Mouse (Mus musculus): ENCODE results near the gene Ift52. TPM values are rescaled to one million over a fixed set of nuclear protein-coding genes. Genes with fewer than 3 reads are reported as not detected.

The Ift52 gene
- polyA plus RNA-seq, 1 experiment = 69.4 TPM

- no peaks in the 10 kb centered on the region for H3K36me3 ChIP-seq (ENCODE audit: control insufficient read depth, insufficient read depth, low read length, poor library complexity, severe bottlenecking)
- H3K27ac ChIP-seq (ENCODE audit: insufficient read depth, low read length) = no peak within 1 kb of the TSS
- no peaks in the 10 kb centered on the region for H3K9me3 ChIP-seq (replicated peaks; ENCODE audit: control insufficient read depth, insufficient read depth, low read length, poor library complexity, severe bottlenecking)
- no peaks in the 10 kb centered on the region for H3K27me3 ChIP-seq (ENCODE audit: control insufficient read depth, insufficient read depth, low read length, poor library complexity, severe bottlenecking)
- H3K4me1 ChIP-seq (ENCODE audit: control insufficient read depth, insufficient read depth, low read length) = no peaks in the 10 kb centered on the region
- H3K4me3 ChIP-seq (ENCODE audit: low read depth, low read length) = no peak within 1 kb of the TSS
- no peak within 1 kb of the TSS for H3K9ac ChIP-seq (ENCODE audit: low read depth, poor library complexity, severe bottlenecking)
- TF ChIP-seq EP300 (IDR thresholded peaks at IDR 0.05; ENCODE audit: insufficient read depth, low read depth, low read length) (no peak), POLR2A (IDR thresholded peaks at IDR 0.05; ENCODE audit: insufficient read depth, low read length) (no peak), CTCF (IDR thresholded peaks at IDR 0.05; ENCODE audit: low read depth, low read length) (no peak)
Observed at GRCm38 (mm10) chr2:162987218-162987617, 29.9 kb upstream of the Ift52 start, which contains the start of gene Sgk2. Sgk2 (plus strand) TSS chr2:162987330.

GRCm38 (mm10) chr2:162988235-162988634, 28.9 kb upstream of the Ift52 start:
- no peaks in the 10 kb centered on the region for H3K27me3 ChIP-seq (ENCODE audit: control insufficient read depth, insufficient read depth, low read length, poor library complexity, severe bottlenecking)
- TF ChIP-seq EP300 (IDR thresholded peaks at IDR 0.05; ENCODE audit: insufficient read depth, low read depth, low read length) (no peak), CTCF (IDR thresholded peaks at IDR 0.05; ENCODE audit: low read depth, low read length) (no peak), POLR2A (IDR thresholded peaks at IDR 0.05; ENCODE audit: insufficient read depth, low read length) (no peak)
- H3K27ac ChIP-seq (ENCODE audit: insufficient read depth, low read length) = no peak overlapping the region
- no peaks in the 10 kb centered on the region for H3K36me3 ChIP-seq (ENCODE audit: control insufficient read depth, insufficient read depth, low read length, poor library complexity, severe bottlenecking)
- H3K9ac ChIP-seq (ENCODE audit: low read depth, poor library complexity, severe bottlenecking) = no peak overlapping the region
- no peak overlapping the region for H3K4me3 ChIP-seq (ENCODE audit: low read depth, low read length)
- H3K9me3 ChIP-seq (replicated peaks; ENCODE audit: control insufficient read depth, insufficient read depth, low read length, poor library complexity, severe bottlenecking) = no peaks in the 10 kb centered on the region
- no peaks in the 10 kb centered on the region for H3K4me1 ChIP-seq (ENCODE audit: control insufficient read depth, insufficient read depth, low read length)

GRCm38 (mm10) chr2:162991394-162992083, 25.6 kb upstream of the Ift52 start:
- H3K27ac ChIP-seq (ENCODE audit: insufficient read depth, low read length) = no peak overlapping the region
- H3K36me3 ChIP-seq (ENCODE audit: control insufficient read depth, insufficient read depth, low read length, poor library complexity, severe bottlenecking) = no peaks in the 10 kb centered on the region
- H3K9me3 ChIP-seq (replicated peaks; ENCODE audit: control insufficient read depth, insufficient read depth, low read length, poor library complexity, severe bottlenecking) = no peaks in the 10 kb centered on the region
- no peaks in the 10 kb centered on the region for H3K4me1 ChIP-seq (ENCODE audit: control insufficient read depth, insufficient read depth, low read length)
- TF ChIP-seq CTCF (IDR thresholded peaks at IDR 0.05; ENCODE audit: low read depth, low read length) (no peak), POLR2A (IDR thresholded peaks at IDR 0.05; ENCODE audit: insufficient read depth, low read length) (no peak), EP300 (IDR thresholded peaks at IDR 0.05; ENCODE audit: insufficient read depth, low read depth, low read length) (no peak)
- H3K9ac ChIP-seq (ENCODE audit: low read depth, poor library complexity, severe bottlenecking) = no peak overlapping the region
- no peaks in the 10 kb centered on the region for H3K27me3 ChIP-seq (ENCODE audit: control insufficient read depth, insufficient read depth, low read length, poor library complexity, severe bottlenecking)
- H3K4me3 ChIP-seq (ENCODE audit: low read depth, low read length) = no peak overlapping the region

- Histone ChIP-seq H3K27me3 (ENCODE audit: control insufficient read depth, insufficient read depth, low read length, poor library complexity, severe bottlenecking) (no peaks in the 10 kb centered on the region), H3K4me3 (ENCODE audit: low read depth, low read length) (no peak overlapping the region), H3K9me3 (replicated peaks; ENCODE audit: control insufficient read depth, insufficient read depth, low read length, poor library complexity, severe bottlenecking) (no peaks in the 10 kb centered on the region), H3K4me1 (ENCODE audit: control insufficient read depth, insufficient read depth, low read length) (no peaks in the 10 kb centered on the region), H3K27ac (ENCODE audit: insufficient read depth, low read length) (no peak overlapping the region), H3K9ac (ENCODE audit: low read depth, poor library complexity, severe bottlenecking) (no peak overlapping the region), H3K36me3 (ENCODE audit: control insufficient read depth, insufficient read depth, low read length, poor library complexity, severe bottlenecking) (no peaks in the 10 kb centered on the region)
- no peak for TF ChIP-seq POLR2A (IDR thresholded peaks at IDR 0.05; ENCODE audit: insufficient read depth, low read length)
- TF ChIP-seq CTCF (IDR thresholded peaks at IDR 0.05; ENCODE audit: low read depth, low read length) = no peak
Observed at GRCm38 (mm10) chr2:162992084-162992437, 25.1 kb upstream of the Ift52 start.

GRCm38 (mm10) chr2:162993881-162994616, 23.1 kb upstream of the Ift52 start:
- TF ChIP-seq CTCF (IDR thresholded peaks at IDR 0.05; ENCODE audit: low read depth, low read length) (no peak), EP300 (IDR thresholded peaks at IDR 0.05; ENCODE audit: insufficient read depth, low read depth, low read length) (no peak), POLR2A (IDR thresholded peaks at IDR 0.05; ENCODE audit: insufficient read depth, low read length) (no peak)
- Histone ChIP-seq H3K27me3 (ENCODE audit: control insufficient read depth, insufficient read depth, low read length, poor library complexity, severe bottlenecking) (no peaks in the 10 kb centered on the region), H3K4me3 (ENCODE audit: low read depth, low read length) (no peak overlapping the region), H3K9me3 (replicated peaks; ENCODE audit: control insufficient read depth, insufficient read depth, low read length, poor library complexity, severe bottlenecking) (no peaks in the 10 kb centered on the region), H3K27ac (ENCODE audit: insufficient read depth, low read length) (no peak overlapping the region), H3K9ac (ENCODE audit: low read depth, poor library complexity, severe bottlenecking) (no peak overlapping the region), H3K36me3 (ENCODE audit: control insufficient read depth, insufficient read depth, low read length, poor library complexity, severe bottlenecking) (no peaks in the 10 kb centered on the region), H3K4me1 (ENCODE audit: control insufficient read depth, insufficient read depth, low read length) (no peaks in the 10 kb centered on the region)

Measured in ES-Bruce4 (cell line).